Mouse (Mus musculus) MEL (cell line): Measurements from ENCODE around the gene Fosl2. TPM values are rescaled to one million over a fixed set of nuclear protein-coding genes. Genes with fewer than 3 reads are reported as not detected.

ENCODE experiments used
- DNase-seq: peaks from one replicate; pipeline ENCODE4 v3.0.0; 2011; ENCODE audit warnings: low read depth, low spot score
- H3K27ac ChIP-seq: 2 replicates; pipeline ENCODE4 v1.5.1; 2012; ENCODE audit warnings: low read depth, mild to moderate bottlenecking, control low read depth, low read length, moderate library complexity; ENCODE audit not compliant: control insufficient read depth
- H3K27me3 ChIP-seq, 2 experiments: fragments of 150-350 bp in 1 of 2; sonication (generic) in 1 of 2; 2 replicates each; pipeline ENCODE4 v1.6.1; 2012; ENCODE audit warnings: low read length in 2 of 2, mild to moderate bottlenecking in 2 of 2, improper control_type of control experiment in 1 of 2, moderate library complexity in 1 of 2; ENCODE audit not compliant: insufficient read depth in 2 of 2, control insufficient read depth in 1 of 2
- H3K36me3 ChIP-seq, 2 experiments: 2 replicates each; pipeline ENCODE4 v1.6.1; 2012 to 2014; ENCODE audit warnings: low read length in 2 of 2, improper control_type of control experiment in 1 of 2, inconsistent platforms in 1 of 2, mild to moderate bottlenecking in 1 of 2; ENCODE audit not compliant: insufficient read depth in 2 of 2, control insufficient read depth in 1 of 2
- H3K4me1 ChIP-seq, 2 experiments: fragments of 150-350 bp in 1 of 2; sonication (generic) in 1 of 2; 2 replicates each; pipeline ENCODE4 v1.6.1; 2012; ENCODE audit warnings: low read length in 2 of 2, improper control_type of control experiment in 1 of 2, mild to moderate bottlenecking in 1 of 2; ENCODE audit not compliant: insufficient read depth in 2 of 2, control insufficient read depth in 1 of 2
- H3K4me3 ChIP-seq, 2 experiments: fragments of 150-350 bp in 1 of 2; sonication (generic) in 1 of 2; 2 replicates each; pipeline ENCODE4 v1.5.1; 2012; ENCODE audit warnings: low read depth in 2 of 2, low read length in 2 of 2, mild to moderate bottlenecking in 2 of 2, moderate library complexity in 2 of 2, control low read depth in 1 of 2, improper control_type of control experiment in 1 of 2; ENCODE audit not compliant: control insufficient read depth in 1 of 2, insufficient read depth in 1 of 2
- H3K79me2 ChIP-seq: 2 replicates; pipeline ENCODE4 v1.6.1; 2012; ENCODE audit warnings: mild to moderate bottlenecking, low read length, moderate library complexity; ENCODE audit not compliant: control insufficient read depth, poor library complexity, insufficient read depth
- H3K9ac ChIP-seq: 2 replicates; pipeline ENCODE4 v1.6.1; 2012; ENCODE audit warnings: low read depth, mild to moderate bottlenecking, control low read depth, low read length, moderate library complexity; ENCODE audit not compliant: control insufficient read depth, poor library complexity, severe bottlenecking
- H3K9me3 ChIP-seq: fragments of 150-350 bp; sonication (generic); replicated peaks from 2 replicates; pipeline ENCODE4 v1.6.1; 2012; ENCODE audit warnings: mild to moderate bottlenecking, low read length, improper control_type of control experiment, moderate library complexity; ENCODE audit not compliant: insufficient read depth
- CHD1 ChIP-seq: IDR thresholded peaks from 2 replicates; pipeline ENCODE4 v1.6.1; 2012; ENCODE audit warnings: low read depth, mild to moderate bottlenecking, inconsistent platforms, low read length, improper control_type of control experiment
- CTCF ChIP-seq, 3 experiments: IDR thresholded peaks in 2 of 3; conservative IDR thresholded peaks in 1 of 3; 2 replicates each; pipeline ENCODE4 v1.5.1; 2011 to 2012; ENCODE audit warnings: low read length in 3 of 3, low read depth in 2 of 3, mild to moderate bottlenecking in 2 of 3, improper control_type of control experiment in 1 of 3, inconsistent platforms in 1 of 3, mixed read lengths in 1 of 3, moderate library complexity in 1 of 3; ENCODE audit not compliant: control insufficient read depth in 1 of 3, insufficient read depth in 1 of 3, poor library complexity in 1 of 3, severe bottlenecking in 1 of 3
- E2F4 ChIP-seq: IDR thresholded peaks from 2 replicates; pipeline ENCODE4 v1.6.1; 2011; ENCODE audit warnings: low read depth, low read length, improper control_type of control experiment, borderline replicate concordance
- EP300 ChIP-seq, 2 experiments: IDR thresholded peaks; 2 replicates each; pipeline ENCODE4 v1.6.1; 2011; ENCODE audit warnings: improper control_type of control experiment in 2 of 2, low read length in 2 of 2, low read depth in 1 of 2, mild to moderate bottlenecking in 1 of 2
- ETS1 ChIP-seq: IDR thresholded peaks from 2 replicates; pipeline ENCODE4 v1.6.1; 2012; ENCODE audit warnings: low read depth, mild to moderate bottlenecking, inconsistent platforms, low read length, improper control_type of control experiment, moderate library complexity
- GABPA ChIP-seq: IDR thresholded peaks from 2 replicates; pipeline ENCODE4 v1.6.1; 2012; ENCODE audit warnings: low read depth, mild to moderate bottlenecking, inconsistent platforms, low read length, improper control_type of control experiment, moderate library complexity
- GATA1 ChIP-seq: IDR thresholded peaks from 2 replicates; pipeline ENCODE4 v1.6.1; 2011; ENCODE audit warnings: low read depth, low read length, improper control_type of control experiment
- HCFC1 ChIP-seq: IDR thresholded peaks from 2 replicates; pipeline ENCODE4 v1.6.1; 2012; ENCODE audit warnings: low read depth, mild to moderate bottlenecking, inconsistent platforms, low read length, improper control_type of control experiment, moderate library complexity
- KAT2A ChIP-seq: conservative IDR thresholded peaks from 2 replicates; pipeline ENCODE4 v1.6.1; 2012; ENCODE audit warnings: low read depth, low read length, improper control_type of control experiment, inconsistent platforms
- MAFK ChIP-seq: IDR thresholded peaks from 2 replicates; pipeline ENCODE4 v1.6.1; 2011; ENCODE audit warnings: low read depth, mild to moderate bottlenecking, low read length, improper control_type of control experiment, borderline replicate concordance
- MEF2A ChIP-seq: IDR thresholded peaks from 2 replicates; pipeline ENCODE4 v1.6.1; 2014; ENCODE audit warnings: low read depth, mild to moderate bottlenecking, inconsistent platforms, low read length, improper control_type of control experiment; ENCODE audit not compliant: poor library complexity, insufficient replicate concordance, severe bottlenecking; ENCODE audit errors: extremely low read depth
- MYB ChIP-seq: IDR thresholded peaks from 2 replicates; pipeline ENCODE4 v1.6.1; 2011; ENCODE audit warnings: mild to moderate bottlenecking, low read depth, low read length, improper control_type of control experiment
- MYC ChIP-seq: IDR thresholded peaks from 2 replicates; pipeline ENCODE4 v1.6.1; 2011; ENCODE audit warnings: low read depth, mild to moderate bottlenecking, low read length, improper control_type of control experiment, moderate library complexity
- NRF1 ChIP-seq: IDR thresholded peaks from 2 replicates; pipeline ENCODE4 v1.6.1; 2014; ENCODE audit warnings: low read depth, mild to moderate bottlenecking, inconsistent platforms, low read length, improper control_type of control experiment, moderate library complexity; ENCODE audit not compliant: poor library complexity, insufficient read depth, severe bottlenecking
- POLR2A ChIP-seq, 2 experiments: IDR thresholded peaks; 2 replicates each; pipeline ENCODE4 v1.6.1; 2011 to 2012; ENCODE audit warnings: low read length in 2 of 2, mild to moderate bottlenecking in 2 of 2, control low read depth in 1 of 2, improper control_type of control experiment in 1 of 2, low read depth in 1 of 2, moderate library complexity in 1 of 2; ENCODE audit not compliant: control insufficient read depth in 1 of 2, insufficient read depth in 1 of 2, poor library complexity in 1 of 2
- POLR2AphosphoS2 ChIP-seq: IDR thresholded peaks from 2 replicates; pipeline ENCODE4 v1.6.1; 2011; ENCODE audit warnings: low read length, improper control_type of control experiment
- POLR2AphosphoS5 ChIP-seq: IDR thresholded peaks from 2 replicates; pipeline ENCODE4 v1.6.1; 2012; ENCODE audit warnings: low read depth, borderline replicate concordance, mild to moderate bottlenecking, inconsistent platforms, low read length, moderate library complexity, mixed read lengths
- RAD21 ChIP-seq: IDR thresholded peaks from 2 replicates; pipeline ENCODE4 v1.6.1; 2011; ENCODE audit warnings: mild to moderate bottlenecking, low read depth, low read length, improper control_type of control experiment
- SIN3A ChIP-seq: IDR thresholded peaks from 2 replicates; pipeline ENCODE4 v1.6.1; 2012; ENCODE audit warnings: low read length, improper control_type of control experiment, inconsistent platforms
- SMC3 ChIP-seq: IDR thresholded peaks from 2 replicates; pipeline ENCODE4 v1.6.1; 2011; ENCODE audit warnings: low read depth, low read length, improper control_type of control experiment
- TAL1 ChIP-seq: IDR thresholded peaks from 2 replicates; pipeline ENCODE4 v1.6.1; 2012; ENCODE audit warnings: mild to moderate bottlenecking, inconsistent platforms, low read length, moderate library complexity, mixed read lengths
- TBP ChIP-seq: IDR thresholded peaks from 2 replicates; pipeline ENCODE4 v1.8.0; 2011; ENCODE audit warnings: low read depth, low read length, improper control_type of control experiment
- TCF12 ChIP-seq: IDR thresholded peaks from 2 replicates; pipeline ENCODE4 v1.6.1; 2014; ENCODE audit warnings: low read depth, mild to moderate bottlenecking, inconsistent platforms, low read length, improper control_type of control experiment, moderate library complexity
- UBTF ChIP-seq: IDR thresholded peaks from 2 replicates; pipeline ENCODE4 v1.6.1; 2012; ENCODE audit warnings: low read depth, mild to moderate bottlenecking, inconsistent platforms, low read length, improper control_type of control experiment, moderate library complexity, borderline replicate concordance; ENCODE audit not compliant: insufficient read depth
- ZC3H11A ChIP-seq: IDR thresholded peaks from 2 replicates; pipeline ENCODE4 v1.6.1; 2012; ENCODE audit warnings: low read depth, mild to moderate bottlenecking, inconsistent platforms, low read length, improper control_type of control experiment
- ZKSCAN1 ChIP-seq: IDR thresholded peaks from 2 replicates; pipeline ENCODE4 v1.6.1; 2012; ENCODE audit warnings: low read depth, mild to moderate bottlenecking, inconsistent platforms, low read length, improper control_type of control experiment, moderate library complexity
- ZMIZ1 ChIP-seq: IDR thresholded peaks from 2 replicates; pipeline ENCODE4 v1.6.1; 2012; ENCODE audit warnings: low read depth, mild to moderate bottlenecking, inconsistent platforms, low read length, improper control_type of control experiment, moderate library complexity
- ZNF384 ChIP-seq: IDR thresholded peaks from 2 replicates; pipeline ENCODE4 v1.6.1; 2012; ENCODE audit warnings: low read depth, mild to moderate bottlenecking, inconsistent platforms, low read length, improper control_type of control experiment
- polyA plus RNA-seq, 2 experiments: library from polyadenylated mRNA; stranded (reverse) in 1 of 2; unstranded in 1 of 2; fragments of >175 nt in 1 of 2; fragments of >200 nt in 1 of 2; gene quantifications; 2 replicates each; pipeline versions ENCODE4 v1.2.1 to v1.2.4; 2012; ENCODE audit warnings: low replicate concordance in 2 of 2, low read depth in 1 of 2; ENCODE audit not compliant: insufficient read length in 2 of 2, insufficient read depth in 1 of 2, missing spikeins in 1 of 2
- total RNA-seq: library from RNA; depleted of rRNA; stranded (reverse); fragments of 300-350 nt; gene quantifications from 2 replicates; pipeline ENCODE4 v1.2.3, GENCODE M21; 2012

Fosl2 gene
- total and polyA plus RNA-seq, 3 experiments, result 3.3 to 22.1 (median 12.0) TPM

DNA sequence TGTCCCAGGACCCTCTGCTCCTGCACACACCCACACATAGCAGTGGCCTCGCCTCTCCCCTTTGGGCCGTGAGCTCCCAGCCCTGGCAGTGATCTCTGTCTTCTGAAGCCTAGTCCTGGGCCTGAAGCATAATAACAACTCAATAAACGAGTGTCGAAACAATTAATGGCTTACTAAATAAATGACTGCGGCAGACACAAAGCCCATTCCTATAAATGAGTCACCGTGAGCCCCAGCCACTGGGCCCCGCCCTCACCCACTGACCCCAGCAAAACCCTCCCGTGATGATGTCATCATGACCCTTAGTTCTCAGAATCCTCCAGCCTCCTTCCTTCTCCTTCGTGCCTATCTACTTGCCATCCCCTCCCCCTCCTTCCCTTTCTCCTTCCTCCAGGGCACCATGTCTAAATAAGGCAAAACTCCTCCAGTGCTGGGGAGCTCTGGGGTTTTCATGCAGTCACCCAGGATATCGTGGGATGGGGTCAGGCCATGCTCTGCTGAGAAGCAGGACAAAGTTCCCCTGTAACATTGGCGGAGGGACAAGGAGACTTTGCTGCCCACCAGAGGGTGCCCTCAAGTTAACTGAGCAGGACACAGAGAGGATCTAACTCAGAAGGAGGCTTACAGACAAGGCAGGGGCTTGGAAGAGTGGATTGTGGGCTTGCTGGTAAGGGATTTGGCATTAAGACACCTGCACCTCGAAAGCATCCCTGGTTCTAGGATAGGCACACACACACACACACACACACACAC lies 60.4 kb downstream of the Fosl2 start:
- DNase-seq, result peak; percentile 28
- H3K27ac ChIP-seq, result no peak overlapping the region

DNA sequence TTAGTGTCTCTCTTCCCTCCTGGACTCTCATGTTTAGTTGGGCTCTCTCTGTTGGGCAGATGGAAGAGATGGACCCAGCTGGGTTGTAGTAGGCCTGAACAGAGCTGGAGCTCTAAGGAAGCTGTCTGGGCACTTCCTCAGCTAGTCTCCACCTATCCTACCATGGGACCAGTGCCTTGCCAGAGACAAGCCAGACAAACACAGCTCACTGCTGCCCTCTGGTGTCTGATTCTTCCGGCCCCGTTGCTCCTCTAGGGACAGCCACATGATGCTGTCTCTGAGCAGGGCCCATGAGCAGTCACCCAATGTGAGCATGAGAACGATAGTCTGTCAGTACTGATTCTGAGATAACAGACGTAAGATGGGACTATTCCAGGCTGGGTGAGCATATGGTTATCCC lies 62.1 kb downstream of the Fosl2 start:
- Histone ChIP-seq H3K27me3 (no peaks in the 10 kb centered on the region; a peak in 1 of 4 replicates), H3K9ac (peak overlapping the region; percentile 32; the same call in 1 of the 2 replicates), H3K9me3 (no peaks in the 10 kb centered on the region), H3K36me3 (peaks cover 0 to 6% of the 10 kb centered on the region in 2 experiments; a peak in 1 of 4 replicates), H3K27ac (no peak overlapping the region), H3K4me3 (no peak overlapping the region), H3K4me1 (peaks cover 0 to 18% of the 10 kb centered on the region in 2 experiments; a peak in 1 of 4 replicates), H3K79me2 (no peaks in the 10 kb centered on the region)
- peak; percentile 96 for DNase-seq
- TF ChIP-seq POLR2A (IDR thresholded peaks at IDR 0.05; ENCODE audit: control insufficient read depth in 1 of 2, insufficient read depth in 1 of 2, low read depth in 1 of 2, low read length in 2 of 2, poor library complexity in 1 of 2), result no peak; a peak in 1 of 4 replicates
- no peak for TF ChIP-seq MAFK
- TF ChIP-seq MYC, result peak; percentile 80
- TF ChIP-seq TBP, result no peak
- peak; percentile 27; the same call in 1 of the 2 replicates for TF ChIP-seq NRF1
- no peak for TF ChIP-seq ZKSCAN1
- TF ChIP-seq CHD1, result no peak
- TF ChIP-seq KAT2A, result no peak
- TF ChIP-seq MEF2A, result no peak
- peak; percentile 99 for TF ChIP-seq ZC3H11A
- TF ChIP-seq MYB, result no peak
- no peak for TF ChIP-seq GATA1
- TF ChIP-seq GABPA, result no peak
- no peak for TF ChIP-seq E2F4
- TF ChIP-seq CTCF (IDR thresholded peaks at IDR 0.05 in 2 of 3, conservative IDR thresholded peaks at IDR 0.05 in 1 of 3; ENCODE audit: control insufficient read depth in 1 of 3, insufficient read depth in 1 of 3, low read depth in 2 of 3, low read length in 3 of 3, poor library complexity in 1 of 3, severe bottlenecking in 1 of 3), result peak; percentile 97 to 100 (median 99); a peak in 5 of 6 replicates
- no peak; the same call in none of the 2 replicates for TF ChIP-seq RAD21
- 0 out of 2 replicates have a peak, but pooled peaks have one; percentile 17 for TF ChIP-seq HCFC1
- TF ChIP-seq UBTF, result no peak
- TF ChIP-seq ZMIZ1, result no peak
- no peak for TF ChIP-seq ETS1
- TF ChIP-seq EP300 (IDR thresholded peaks at IDR 0.05; ENCODE audit: low read depth in 1 of 2, low read length in 2 of 2), result no peak
- no peak for TF ChIP-seq TCF12
- no peak for TF ChIP-seq POLR2AphosphoS5
- peak; percentile 100 for TF ChIP-seq SMC3
- peak; percentile 72 for TF ChIP-seq SIN3A
- TF ChIP-seq POLR2AphosphoS2, result no peak
- no peak for TF ChIP-seq TAL1

More for the DNA sequence above, 60.4 kb downstream of the Fosl2 start:
- no peak overlapping the region for H3K4me3 ChIP-seq
- TF ChIP-seq CTCF (IDR thresholded peaks at IDR 0.05 in 2 of 3, conservative IDR thresholded peaks at IDR 0.05 in 1 of 3; ENCODE audit: control insufficient read depth in 1 of 3, insufficient read depth in 1 of 3, low read depth in 2 of 3, low read length in 3 of 3, poor library complexity in 1 of 3, severe bottlenecking in 1 of 3) (peak in 2 of 3 experiments; percentile 10 to 17; a peak in 2 of 6 replicates), ZNF384 (no peak), ZC3H11A (no peak), TBP (no peak)
- H3K9ac ChIP-seq, result no peak overlapping the region
- no peaks in the 10 kb centered on the region for H3K9me3 ChIP-seq
- peaks cover 0 to 6% of the 10 kb centered on the region in 2 experiments; a peak in 1 of 4 replicates for H3K36me3 ChIP-seq
- no peaks in the 10 kb centered on the region for H3K79me2 ChIP-seq
- H3K27me3 ChIP-seq, result no peaks in the 10 kb centered on the region
- peaks cover 0 to 21% of the 10 kb centered on the region in 2 experiments; a peak in 2 of 4 replicates for H3K4me1 ChIP-seq
